Mouse (Mus musculus) hindbrain, embryonic 15.5 days (tissue): Measurements from ENCODE around the gene Nav2. TPM values are rescaled to one million over a fixed set of nuclear protein-coding genes. Genes with fewer than 3 reads are reported as not detected.

Source experiments
- ATAC-seq: fragments of 200-750 bp; cut with Nextera tagmentation; 2 replicates; pipeline ENCODE4 v1.8.0; 2017; ENCODE audit warnings: low read depth, moderate number of reproducible peaks, moderate TSS enrichment; ENCODE audit not compliant: low FRiP score
- H3K27ac ChIP-seq: fragments of 300-500 bp; sonication (generic); replicated peaks from 2 replicates; pipeline ENCODE4 v1.5.1; 2015; ENCODE audit warnings: mild to moderate bottlenecking, inconsistent platforms
- H3K27me3 ChIP-seq: fragments of 300-500 bp; sonication (generic); 2 replicates; pipeline ENCODE4 v1.6.1; 2015; ENCODE audit warnings: control low read depth, inconsistent platforms
- H3K36me3 ChIP-seq: fragments of 300-500 bp; sonication (generic); 2 replicates; pipeline ENCODE4 v1.6.1; 2015; ENCODE audit warnings: control low read depth, inconsistent platforms
- H3K4me1 ChIP-seq: fragments of 300-500 bp; sonication (generic); replicated peaks from 2 replicates; pipeline ENCODE4 v1.6.1; 2015; ENCODE audit warnings: control low read depth, inconsistent platforms
- H3K4me2 ChIP-seq: fragments of 300-500 bp; sonication (generic); 2 replicates; pipeline ENCODE4 v1.6.1; 2015; ENCODE audit warnings: moderate library complexity, mild to moderate bottlenecking, inconsistent platforms
- H3K4me3 ChIP-seq: fragments of 300-500 bp; sonication (generic); 2 replicates; pipeline ENCODE4 v1.5.1; 2015; ENCODE audit warnings: mild to moderate bottlenecking, inconsistent platforms
- H3K9ac ChIP-seq: fragments of 300-500 bp; sonication (generic); 2 replicates; pipeline ENCODE4 v1.6.1; 2015; ENCODE audit warnings: inconsistent platforms
- H3K9me3 ChIP-seq: fragments of 300-500 bp; sonication (generic); 2 replicates; pipeline ENCODE4 v1.6.1; 2016; ENCODE audit warnings: control low read depth, inconsistent platforms
- WGBS: fragments of 180-500 bp; shearing (Covaris S2); methylation state at CpG from one replicate; pipeline ENCODE4 v1.1.7; 2015; 5-methylcytosine and 5-hydroxymethylcytosine counted together
- polyA plus RNA-seq: library from polyadenylated mRNA; unstranded; fragments of >200 nt; fragmentation: Nextera tagmentation; extraction: Ambion mirVana; gene quantifications from 2 replicates; pipeline ENCODE4 v1.2.1, GENCODE M21; 2015

Gene Nav2
- polyA plus RNA-seq, 1 experiment from 2014 or later = 24.7 TPM

- Histone ChIP-seq H3K4me3 (peak overlapping the region; percentile 63), H3K9ac (peak overlapping the region; percentile 71), H3K27ac (peak overlapping the region; percentile 86), H3K4me1 (peaks cover 52% of the 10 kb centered on the region), H3K27me3 (no peaks in the 10 kb centered on the region), H3K4me2 (peak overlapping the region; percentile 92), H3K9me3 (no peaks in the 10 kb centered on the region), H3K36me3 (no peaks in the 10 kb centered on the region)
- under 1% methylated on average over 66 of the region's 68 CpGs for WGBS
- ATAC-seq = peak; percentile 94
Observed at GRCm38 (mm10) chr7:49245537-49246239, 337.2 kb downstream of the Nav2 start.

- no peaks in the 10 kb centered on the region for H3K27me3 ChIP-seq
- no peak for ATAC-seq
- peak overlapping the region; percentile 86 for H3K27ac ChIP-seq
- peak overlapping the region; percentile 92 for H3K4me2 ChIP-seq
- peak overlapping the region; percentile 71 for H3K9ac ChIP-seq
- no peaks in the 10 kb centered on the region for H3K36me3 ChIP-seq
- peaks cover 53% of the 10 kb centered on the region for H3K4me1 ChIP-seq
- under 1% methylated on average over 31 of the region's 31 CpGs for WGBS
- no peaks in the 10 kb centered on the region for H3K9me3 ChIP-seq
- H3K4me3 ChIP-seq = peak overlapping the region; percentile 63
Observed at GRCm38 (mm10) chr7:49246240-49246578, 337.7 kb downstream of the Nav2 start.

- Histone ChIP-seq H3K4me1 (peaks cover 59% of the 10 kb centered on the region), H3K4me2 (peak overlapping the region; percentile 92), H3K4me3 (peak overlapping the region; percentile 63), H3K9me3 (no peaks in the 10 kb centered on the region), H3K27me3 (no peaks in the 10 kb centered on the region), H3K9ac (peak overlapping the region; percentile 71), H3K27ac (peak overlapping the region; percentile 86), H3K36me3 (no peaks in the 10 kb centered on the region)
- ATAC-seq = no peak
- WGBS = 1% methylated on average over 50 of the region's 50 CpGs
Observed at GRCm38 (mm10) chr7:49246584-49247481, 338.3 kb downstream of the Nav2 start.

- peak overlapping the region; percentile 71 for H3K9ac ChIP-seq
Observed at GRCm38 (mm10) chr7:49247744-49248331, 339.3 kb downstream of the Nav2 start.

GRCm38 (mm10) chr7:49248333-49249086 lies 340.0 kb downstream of the Nav2 start:
- peak overlapping the region; percentile 86 for H3K27ac ChIP-seq
- H3K9ac ChIP-seq = peak overlapping the region; percentile 71
- no peaks in the 10 kb centered on the region for H3K27me3 ChIP-seq
- no peak for ATAC-seq
- 25% methylated on average over 14 of the region's 14 CpGs for WGBS
- peaks cover 68% of the 10 kb centered on the region for H3K4me1 ChIP-seq
- H3K4me3 ChIP-seq = peak overlapping the region; percentile 63
- H3K4me2 ChIP-seq = peak overlapping the region; percentile 92
- H3K36me3 ChIP-seq = no peaks in the 10 kb centered on the region
- no peaks in the 10 kb centered on the region for H3K9me3 ChIP-seq

More at GRCm38 (mm10) chr7:49247744-49248331, 339.3 kb downstream of the Nav2 start:
- peak overlapping the region; percentile 63 for H3K4me3 ChIP-seq
- H3K27me3 ChIP-seq = no peaks in the 10 kb centered on the region
- peaks cover 68% of the 10 kb centered on the region for H3K4me1 ChIP-seq
- H3K36me3 ChIP-seq = no peaks in the 10 kb centered on the region
- H3K4me2 ChIP-seq = peak overlapping the region; percentile 92
- H3K27ac ChIP-seq = peak overlapping the region; percentile 86
- ATAC-seq = no peak
- 19% methylated on average over 8 of the region's 8 CpGs for WGBS
- H3K9me3 ChIP-seq = no peaks in the 10 kb centered on the region

GRCm38 (mm10) chr7:49249462-49249861 lies 340.9 kb downstream of the Nav2 start:
- Histone ChIP-seq H3K4me3 (peak overlapping the region; percentile 63), H3K36me3 (no peaks in the 10 kb centered on the region), H3K9ac (no peak overlapping the region), H3K27me3 (no peaks in the 10 kb centered on the region), H3K9me3 (no peaks in the 10 kb centered on the region), H3K4me1 (peaks cover 68% of the 10 kb centered on the region), H3K4me2 (peak overlapping the region; percentile 92), H3K27ac (no peak overlapping the region)
- 65% methylated on average over 2 of the region's 2 CpGs for WGBS
- ATAC-seq = no peak

GRCm38 (mm10) chr7:49249996-49250395 lies 341.5 kb downstream of the Nav2 start:
- Histone ChIP-seq H3K27ac (no peak overlapping the region), H3K27me3 (no peaks in the 10 kb centered on the region), H3K9me3 (no peaks in the 10 kb centered on the region), H3K4me3 (peak overlapping the region; percentile 63), H3K4me2 (peak overlapping the region; percentile 92), H3K9ac (peak overlapping the region; percentile 21; the same call in 1 of the 2 replicates), H3K4me1 (peaks cover 67% of the 10 kb centered on the region), H3K36me3 (no peaks in the 10 kb centered on the region)
- peak; percentile 8; the same call in 1 of the 2 replicates for ATAC-seq
- 6% methylated on average over 9 of the region's 9 CpGs for WGBS

GRCm38 (mm10) chr7:49250581-49251307 lies 342.2 kb downstream of the Nav2 start:
- H3K4me1 ChIP-seq = peaks cover 62% of the 10 kb centered on the region
- peak overlapping the region; percentile 92 for H3K4me2 ChIP-seq
- H3K27me3 ChIP-seq = no peaks in the 10 kb centered on the region
- WGBS = 94% methylated on average over 13 of the region's 13 CpGs
- no peak overlapping the region for H3K4me3 ChIP-seq
- H3K9me3 ChIP-seq = no peaks in the 10 kb centered on the region
- no peak overlapping the region for H3K27ac ChIP-seq
- no peak for ATAC-seq
- no peaks in the 10 kb centered on the region for H3K36me3 ChIP-seq
- no peak overlapping the region for H3K9ac ChIP-seq

GRCm38 (mm10) chr7:49251308-49251638 lies 342.8 kb downstream of the Nav2 start:
- Histone ChIP-seq H3K27me3 (no peaks in the 10 kb centered on the region), H3K4me2 (no peak overlapping the region), H3K9ac (no peak overlapping the region), H3K9me3 (no peaks in the 10 kb centered on the region), H3K4me3 (no peak overlapping the region), H3K36me3 (no peaks in the 10 kb centered on the region), H3K4me1 (peaks cover 66% of the 10 kb centered on the region), H3K27ac (no peak overlapping the region)
- WGBS = 55% methylated on average over 10 of the region's 10 CpGs
- no peak for ATAC-seq

GRCm38 (mm10) chr7:49252444-49252843 lies 343.9 kb downstream of the Nav2 start:
- Histone ChIP-seq H3K36me3 (no peaks in the 10 kb centered on the region), H3K27me3 (no peaks in the 10 kb centered on the region), H3K4me1 (peaks cover 69% of the 10 kb centered on the region), H3K9me3 (no peaks in the 10 kb centered on the region), H3K4me2 (no peak overlapping the region), H3K4me3 (no peak overlapping the region), H3K27ac (no peak overlapping the region), H3K9ac (no peak overlapping the region)
- no peak for ATAC-seq
- WGBS = 86% methylated on average over 7 of the region's 7 CpGs

- Histone ChIP-seq H3K9me3 (no peaks in the 10 kb centered on the region), H3K36me3 (no peaks in the 10 kb centered on the region), H3K4me3 (no peak overlapping the region), H3K9ac (no peak overlapping the region), H3K4me1 (peaks cover 67% of the 10 kb centered on the region), H3K27me3 (no peaks in the 10 kb centered on the region), H3K4me2 (no peak overlapping the region), H3K27ac (no peak overlapping the region)
- ATAC-seq = no peak
- whole genome bisulfite sequencing = 35% methylated on average over 6 of the region's 6 CpGs
Observed at GRCm38 (mm10) chr7:49252902-49253301, 344.4 kb downstream of the Nav2 start.
